Mouse (Mus musculus) ovary, postnatal 36 days (tissue): ENCODE measurements at regions not wholly inside any gene's neighbourhood (a gene's known extent, or its start where the extent isn't known, plus 50 kb on each side); places are given as distances from the start of the nearest gene placed in this dataset.

Experiments used
- DNase-seq: peaks from one replicate; pipeline ENCODE4 v3.0.0; 2022; ENCODE audit warnings: low spot score, mixed read lengths

DNA sequence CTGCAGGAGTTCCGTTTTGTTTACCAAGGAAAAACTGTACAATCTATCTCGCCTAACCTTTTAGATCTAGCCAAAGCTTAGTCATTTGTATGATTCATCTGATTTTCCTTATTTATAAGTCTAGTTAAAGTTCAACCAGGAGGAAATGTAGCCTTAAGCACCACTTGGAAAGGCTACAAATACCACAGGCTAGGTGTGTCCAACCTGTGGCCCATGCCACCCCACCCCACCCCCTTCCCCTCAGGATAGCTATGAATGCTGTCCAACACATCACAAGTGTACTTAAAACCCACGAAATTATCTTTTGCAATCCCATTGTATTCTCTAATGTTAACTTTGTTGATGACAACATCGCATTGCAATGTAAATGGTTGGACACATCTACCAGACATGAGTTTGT lies 102.9 kb upstream of the Klf14 start:
- no peak for DNase-seq

DNA sequence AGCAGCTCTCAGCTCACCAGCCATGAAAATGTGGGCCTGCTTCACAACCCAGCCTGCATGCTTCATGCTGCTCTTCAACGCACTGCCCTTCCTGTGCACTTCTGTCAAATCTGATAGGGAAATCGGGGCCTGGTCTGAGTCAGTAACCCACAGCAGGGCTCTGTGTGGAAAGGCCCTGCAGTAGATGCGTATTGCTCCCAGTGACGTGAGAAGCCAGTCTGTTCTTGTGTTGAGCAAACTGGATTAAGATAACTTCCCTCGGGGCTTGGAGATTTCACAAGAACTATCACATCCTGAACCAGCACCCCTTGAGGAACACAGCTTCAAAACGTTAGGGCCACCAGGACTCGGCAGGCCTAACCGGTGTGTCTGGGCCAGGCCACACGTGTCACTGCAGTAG lies 106.5 kb upstream of the Klf14 start:
- DNase-seq: no peak

DNA sequence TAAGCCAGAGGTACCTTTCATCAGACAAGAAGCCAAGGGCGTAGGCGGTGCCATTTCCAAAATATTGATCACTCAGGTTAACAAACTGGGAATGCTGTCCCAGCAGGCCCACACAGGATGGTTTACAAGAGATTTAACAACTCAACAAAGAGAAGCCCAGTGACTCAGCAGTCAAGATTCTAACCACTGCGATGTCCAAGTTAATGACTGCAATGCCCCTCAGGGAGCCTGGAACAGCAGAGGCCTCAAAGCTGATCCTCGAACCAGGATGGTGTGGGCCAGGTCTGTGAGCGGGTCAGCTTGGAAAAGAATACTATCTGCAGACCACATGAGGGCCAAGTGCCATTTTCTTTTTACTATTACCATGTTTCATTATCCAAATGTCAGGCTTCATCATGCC lies 108.0 kb upstream of the Klf14 start:
- DNase-seq: no peak

DNA sequence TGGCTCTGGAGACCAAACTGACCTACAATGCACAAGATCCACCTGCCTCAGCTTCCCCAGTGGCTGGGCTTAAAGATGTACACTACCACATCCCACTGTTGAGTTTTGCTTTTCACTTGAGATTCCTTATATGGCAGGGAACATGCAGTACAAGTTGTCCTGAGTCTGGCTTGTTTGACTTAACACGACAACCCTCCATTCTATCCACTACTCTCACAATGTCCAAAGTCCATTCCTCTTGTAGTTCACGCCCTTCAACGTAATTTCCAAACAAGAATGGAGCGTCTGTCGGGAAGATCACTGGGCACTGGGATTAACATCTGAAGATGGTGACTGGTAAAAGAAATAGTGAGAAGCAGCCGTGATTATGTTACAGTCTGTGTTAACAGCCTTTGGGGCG lies 108.6 kb upstream of the Klf14 start:
- DNase-seq: no peak

DNA sequence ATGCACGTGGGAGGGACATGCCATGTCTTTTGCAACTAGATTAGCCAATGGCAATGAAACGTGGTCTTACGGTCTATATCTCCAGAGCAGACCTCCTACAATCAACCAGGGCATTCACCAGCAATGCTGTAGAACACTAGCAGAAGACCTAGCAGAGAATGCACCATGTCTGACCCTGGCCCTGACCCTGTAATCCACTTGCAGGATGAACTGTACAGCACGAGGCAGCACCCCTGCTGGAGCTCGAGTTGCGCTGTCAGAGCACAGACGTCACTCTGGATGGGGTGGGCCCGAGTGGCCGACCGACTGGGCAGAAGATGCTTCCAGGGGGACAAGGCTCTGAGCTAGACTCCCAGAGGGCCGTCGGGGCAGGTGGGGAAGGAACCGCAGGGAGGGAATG lies 110.4 kb upstream of the Klf14 start:
- no peak for DNase-seq

DNA sequence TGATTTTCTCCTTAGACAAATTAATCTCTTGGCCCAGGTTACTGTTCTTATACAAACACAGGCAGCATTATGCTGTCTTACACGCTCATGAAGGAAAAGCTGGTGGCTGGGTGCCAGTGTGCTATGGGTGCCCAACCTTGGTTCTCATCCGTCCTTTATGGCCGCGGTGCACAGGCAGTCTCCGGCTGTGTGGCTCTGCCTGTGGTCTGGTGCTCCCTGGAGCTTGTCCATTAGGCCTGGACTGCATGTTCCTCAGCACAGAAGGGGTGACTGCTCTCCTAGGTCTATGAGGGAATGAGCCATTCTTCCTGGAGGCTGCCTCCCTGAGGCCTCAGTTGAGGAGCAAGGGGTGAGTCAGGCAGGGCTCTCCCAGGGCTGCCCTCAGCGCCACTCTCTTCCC lies 111.7 kb upstream of the Klf14 start:
- no peak for DNase-seq

DNA sequence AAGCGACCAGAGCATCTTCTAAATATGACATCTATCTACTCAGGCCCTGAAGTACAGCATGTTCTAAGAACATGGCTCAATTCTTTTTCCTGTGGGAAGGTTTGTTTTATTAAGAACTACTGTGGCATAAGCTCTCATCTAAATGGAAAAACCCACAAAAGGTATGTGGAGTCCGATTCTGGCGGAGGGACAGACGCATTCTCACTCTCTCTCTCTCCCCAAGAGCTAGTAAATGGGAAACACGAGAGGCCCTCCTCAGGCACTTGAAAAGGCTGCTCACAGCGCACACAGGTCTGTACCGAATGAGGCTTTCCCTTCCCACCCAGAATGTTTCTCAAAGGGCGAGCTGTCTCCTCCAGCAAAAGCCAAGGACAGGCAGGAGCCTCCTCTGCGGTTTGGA lies 112.1 kb upstream of the Klf14 start:
- no peak for DNase-seq

DNA sequence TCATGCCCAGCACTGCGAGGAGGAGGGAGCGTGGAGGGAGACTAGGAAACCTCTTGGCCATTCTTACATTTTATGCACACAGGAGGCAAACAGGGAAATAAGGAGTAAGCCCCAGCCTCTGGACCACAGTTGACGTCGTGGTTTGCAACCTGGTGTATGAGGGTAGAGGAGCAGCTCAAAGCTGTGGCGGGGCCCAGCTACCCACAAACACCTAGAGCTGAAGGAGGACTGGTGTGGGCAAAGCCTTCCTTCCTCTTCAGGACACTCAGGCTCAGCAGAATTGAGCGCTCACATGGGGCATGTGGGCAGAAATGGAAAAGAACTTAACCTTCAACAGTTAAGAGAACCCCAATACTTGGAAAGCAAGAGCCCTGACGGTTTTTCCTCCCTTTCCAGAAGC lies 113.2 kb upstream of the Klf14 start:
- no peak for DNase-seq

DNA sequence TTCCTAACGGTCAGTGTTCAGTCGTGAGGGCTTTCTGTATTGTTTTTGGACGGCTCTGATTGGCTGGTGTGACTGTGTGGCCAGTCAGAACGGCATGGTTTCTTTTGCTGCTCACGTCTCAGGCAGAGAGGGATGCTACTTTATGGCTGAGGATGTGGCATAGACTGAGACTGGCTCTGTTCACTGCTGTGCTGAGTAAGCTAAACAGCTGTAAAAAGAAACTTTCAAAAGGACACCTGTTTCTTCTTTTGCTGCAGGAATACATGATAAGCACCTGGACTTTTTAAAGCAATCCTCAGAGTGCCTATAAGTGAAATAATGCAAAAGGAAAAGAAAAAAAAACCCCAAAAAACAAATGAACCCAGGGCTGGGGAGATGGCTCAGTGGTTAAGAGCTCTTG lies 113.7 kb upstream of the Klf14 start:
- no peak for DNase-seq

DNA sequence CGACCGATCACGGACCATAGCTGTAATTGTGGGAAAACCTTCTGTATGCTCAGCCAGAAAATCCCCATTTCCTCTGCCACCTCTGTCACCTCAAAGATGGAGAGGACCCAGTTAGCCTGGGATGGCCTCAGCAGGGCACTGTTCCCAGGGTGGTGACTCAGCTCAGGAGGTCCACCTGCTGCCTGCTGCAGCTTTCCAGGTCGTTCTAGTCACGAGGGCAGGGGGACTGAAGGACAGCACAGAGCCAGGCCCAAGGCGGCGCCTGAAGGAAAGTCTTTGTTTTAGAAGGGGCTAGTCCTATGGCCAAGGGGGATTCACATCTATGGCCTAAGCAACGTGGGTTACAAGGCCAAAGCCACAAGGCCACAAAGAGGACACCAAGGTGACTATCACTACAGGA lies 114.5 kb upstream of the Klf14 start:
- DNase-seq: no peak

DNA sequence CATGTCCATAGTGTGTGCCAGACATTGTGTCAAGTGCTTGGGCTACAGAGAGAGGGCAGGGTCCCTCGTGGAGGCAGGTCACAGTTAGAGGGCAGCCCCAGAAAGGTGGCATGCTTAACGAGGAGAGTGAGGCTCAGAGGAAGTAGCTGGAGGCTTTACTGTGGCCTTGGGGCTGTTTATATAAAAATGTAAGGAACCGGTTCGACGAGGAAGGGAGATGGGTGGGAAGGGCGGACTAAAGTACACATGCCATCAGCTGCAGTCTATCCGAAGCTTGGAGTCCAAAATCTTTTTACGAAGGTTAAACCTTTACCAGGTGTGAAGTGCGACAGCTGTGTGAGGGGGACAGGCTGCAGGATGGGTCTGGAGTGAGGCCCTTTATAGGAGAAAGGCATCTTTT lies 115.5 kb upstream of the Klf14 start:
- no peak for DNase-seq

DNA sequence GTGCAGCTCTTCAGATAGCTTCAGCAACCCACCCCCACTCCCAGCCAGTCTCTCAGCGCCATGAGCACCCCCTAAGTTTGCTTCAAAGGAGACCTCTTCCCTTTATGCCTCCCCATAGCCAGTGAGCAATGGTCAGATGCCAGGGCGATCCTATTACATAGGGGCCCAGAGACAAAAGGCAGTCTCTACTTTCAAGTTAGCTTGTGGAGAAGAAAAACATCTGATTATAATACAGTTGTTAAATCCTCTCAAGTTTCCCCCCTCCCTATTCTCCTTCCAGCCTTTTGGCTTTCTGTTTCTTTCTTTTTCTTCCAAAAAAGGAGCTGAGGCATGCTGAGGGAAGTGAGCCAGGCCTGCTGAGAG lies 116.3 kb upstream of the Klf14 start:
- DNase-seq: no peak

DNA sequence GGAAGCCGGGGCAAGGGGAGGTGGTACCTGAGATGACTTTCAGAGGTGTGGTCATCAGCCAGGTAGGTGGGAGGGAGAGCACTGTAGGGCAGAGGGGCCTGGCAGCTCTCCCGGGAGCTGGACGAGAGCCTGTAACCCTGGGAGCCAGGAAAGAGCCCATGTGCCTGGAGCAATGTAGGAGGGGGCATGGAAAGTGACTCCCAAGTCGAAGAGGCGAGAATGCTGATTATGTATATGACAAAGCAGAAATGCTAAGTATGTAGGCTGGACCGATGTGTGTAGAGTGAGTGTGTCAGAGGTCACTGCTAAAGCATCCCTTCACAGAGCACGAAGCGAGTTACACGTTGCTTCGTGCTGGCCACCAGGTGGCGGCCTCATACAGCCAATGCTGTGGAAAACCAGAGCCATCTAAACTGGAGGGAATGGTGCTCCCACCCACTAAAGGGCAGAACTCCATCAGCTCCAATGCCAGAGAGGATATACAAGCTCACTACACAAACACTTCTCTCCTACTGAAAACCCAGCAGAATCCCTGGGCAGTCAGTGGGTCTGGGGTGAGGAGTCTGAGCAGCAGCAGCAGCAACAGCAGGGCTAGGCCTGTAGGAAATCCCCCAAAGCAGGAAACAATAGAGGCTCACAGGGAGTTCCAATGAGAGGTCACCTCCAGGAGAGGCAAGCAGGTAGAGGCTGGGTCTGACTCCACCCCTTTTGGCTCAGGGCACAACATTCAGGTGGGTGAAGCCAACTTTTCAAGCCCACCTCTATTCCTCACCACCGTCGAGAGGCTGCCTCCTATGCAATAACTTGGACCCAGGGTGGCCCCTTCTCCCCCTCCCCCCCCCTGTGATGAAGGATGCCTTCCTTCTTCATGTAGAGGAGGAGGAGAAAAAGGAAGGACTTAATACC lies 116.9 kb upstream of the Klf14 start:
- DNase-seq: peak; percentile 71

DNA sequence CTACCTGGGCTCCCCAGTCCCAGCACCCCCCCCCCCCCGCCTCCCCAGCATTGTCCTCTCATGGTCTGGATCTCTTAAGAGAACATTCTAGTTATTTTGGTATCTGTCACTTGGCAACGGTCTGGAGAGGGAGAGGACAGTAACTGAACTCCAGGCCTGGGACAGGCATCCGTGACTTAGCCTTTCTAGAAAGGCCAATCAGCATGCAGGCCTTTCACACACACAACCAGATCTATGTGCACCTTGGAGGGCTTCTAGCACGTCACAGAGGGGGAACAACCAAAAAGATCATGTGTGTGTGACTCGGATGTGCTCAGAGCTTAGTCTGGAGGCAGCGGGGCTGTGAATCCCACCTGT lies 117.6 kb upstream of the Klf14 start:
- DNase-seq: no peak

DNA sequence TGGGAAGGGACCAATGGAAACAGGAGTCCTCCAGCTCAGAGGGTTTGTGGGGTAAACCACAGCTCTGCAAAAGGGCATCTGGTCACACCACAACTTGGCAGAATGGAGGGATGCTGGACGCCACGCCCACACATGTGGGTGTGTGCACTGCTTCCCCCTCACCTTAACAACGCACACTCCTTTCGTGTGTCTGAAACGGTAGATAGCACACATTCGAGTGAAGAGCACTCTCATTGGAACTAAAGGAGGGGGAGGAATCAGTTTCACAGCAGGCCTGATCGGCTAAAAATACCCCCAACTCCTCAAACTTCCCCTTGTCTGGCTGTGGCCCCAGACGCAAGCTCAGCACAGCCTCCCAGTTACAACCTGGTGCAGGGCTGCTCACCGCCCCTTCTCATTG lies 118.3 kb upstream of the Klf14 start:
- DNase-seq: no peak

DNA sequence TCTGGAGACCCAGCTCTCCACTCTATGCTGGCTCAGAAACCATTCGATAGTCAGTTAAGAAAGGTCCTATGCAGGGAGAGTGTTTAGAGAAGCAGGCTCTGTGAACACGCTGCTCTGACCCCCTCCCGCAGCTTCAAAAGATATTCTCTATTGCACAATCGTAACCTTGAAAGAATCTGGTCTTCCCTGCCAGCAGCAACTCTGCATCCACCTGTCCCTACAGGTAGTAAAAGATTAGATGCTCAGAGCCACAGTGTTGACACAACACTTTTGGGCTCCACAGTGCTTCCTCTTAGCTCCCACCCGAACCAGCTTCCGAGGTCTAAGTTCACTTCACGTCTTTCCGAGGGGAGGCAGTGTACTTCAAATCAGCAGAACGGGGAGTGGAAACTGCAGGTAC lies 118.9 kb upstream of the Klf14 start:
- DNase-seq: no peak

DNA sequence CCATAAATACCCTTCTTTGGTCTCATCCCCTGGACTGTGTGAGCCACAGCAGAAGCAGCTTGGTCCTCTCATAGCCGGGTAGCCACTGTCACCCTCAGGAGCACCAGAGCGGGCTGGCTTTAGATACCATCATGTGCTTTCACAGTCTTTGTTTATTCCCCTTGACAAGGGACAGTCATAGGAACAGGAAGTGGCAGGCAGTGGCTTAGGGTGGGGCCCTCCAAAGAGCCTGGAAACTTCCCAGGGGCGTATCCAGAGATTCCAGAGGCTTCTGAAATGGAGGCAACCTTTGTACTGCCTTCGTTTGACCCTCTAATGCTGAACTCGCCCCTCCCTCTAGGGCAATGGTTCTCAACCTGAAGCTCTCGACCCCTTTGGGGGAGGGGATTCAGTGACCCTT lies 119.5 kb upstream of the Klf14 start:
- DNase-seq: no peak

DNA sequence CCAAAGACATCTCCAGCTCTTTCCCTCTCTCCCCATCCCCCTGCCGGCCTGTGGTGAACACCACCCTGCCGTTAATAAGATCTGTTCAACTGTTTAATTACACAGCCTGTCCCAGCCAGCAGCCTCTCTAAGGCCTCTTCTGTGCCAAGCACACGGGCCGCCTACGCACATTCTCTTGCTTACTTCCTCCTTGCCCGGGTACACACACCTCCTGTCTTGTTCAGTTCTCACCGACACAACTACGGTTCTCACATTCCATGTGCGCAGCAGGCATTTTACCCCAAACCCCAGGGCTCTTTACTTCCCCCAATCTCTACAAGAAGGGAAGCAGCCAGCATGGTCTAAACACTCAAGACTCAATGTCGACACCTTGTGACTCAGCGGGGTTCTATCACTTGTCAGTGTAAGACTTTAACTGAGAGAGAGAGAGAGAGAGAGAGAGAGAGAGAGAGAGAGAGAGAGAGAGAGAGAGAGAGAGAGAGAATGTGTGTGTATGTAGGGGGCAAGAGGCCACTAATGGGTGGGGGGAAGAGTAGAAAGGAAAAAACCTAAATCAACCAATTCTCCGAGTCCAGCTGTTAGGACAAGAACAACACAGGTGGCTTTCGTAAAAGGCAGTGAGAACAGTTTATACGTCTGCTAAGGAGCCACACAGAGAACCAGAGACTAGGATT lies 120.8 kb upstream of the Klf14 start:
- DNase-seq: no peak

DNA sequence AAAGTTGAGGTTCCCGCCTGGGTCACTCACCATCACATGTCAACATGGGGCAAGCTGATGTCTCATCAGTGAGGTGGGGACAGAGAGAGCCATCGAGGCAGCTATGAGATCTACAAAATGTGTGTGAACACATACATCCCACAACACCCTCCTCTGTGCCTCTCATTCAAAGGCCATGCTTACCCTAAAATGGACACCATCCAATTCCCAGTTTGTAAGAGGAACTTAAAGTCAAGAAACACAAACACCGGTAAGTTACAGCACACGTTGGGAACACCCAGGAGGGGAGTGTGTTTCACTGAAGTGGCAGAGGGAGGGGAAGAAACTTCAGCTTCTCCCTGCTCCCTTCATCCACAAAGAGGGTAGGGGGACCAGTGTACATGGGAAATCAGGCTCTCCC lies 121.4 kb upstream of the Klf14 start:
- no peak for DNase-seq

DNA sequence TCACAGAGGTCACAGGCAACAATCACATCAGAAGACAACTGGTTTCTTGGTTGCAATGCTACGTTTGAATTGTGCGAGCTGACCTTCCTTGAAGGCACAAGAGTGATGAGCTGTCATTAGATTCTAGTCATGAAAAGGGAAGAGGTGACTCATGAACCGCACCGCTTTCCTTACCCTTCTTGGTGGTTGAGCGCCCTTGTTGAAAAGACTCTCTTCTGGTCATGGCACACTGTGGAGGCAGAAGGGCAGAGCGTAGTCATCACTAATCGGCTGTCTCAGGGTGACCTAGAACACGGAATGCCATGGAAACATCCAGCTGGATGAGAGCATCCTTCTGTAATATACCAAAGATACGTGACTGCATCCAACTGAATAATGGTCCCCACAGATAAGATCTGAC lies 121.8 kb upstream of the Klf14 start:
- no peak for DNase-seq

DNA sequence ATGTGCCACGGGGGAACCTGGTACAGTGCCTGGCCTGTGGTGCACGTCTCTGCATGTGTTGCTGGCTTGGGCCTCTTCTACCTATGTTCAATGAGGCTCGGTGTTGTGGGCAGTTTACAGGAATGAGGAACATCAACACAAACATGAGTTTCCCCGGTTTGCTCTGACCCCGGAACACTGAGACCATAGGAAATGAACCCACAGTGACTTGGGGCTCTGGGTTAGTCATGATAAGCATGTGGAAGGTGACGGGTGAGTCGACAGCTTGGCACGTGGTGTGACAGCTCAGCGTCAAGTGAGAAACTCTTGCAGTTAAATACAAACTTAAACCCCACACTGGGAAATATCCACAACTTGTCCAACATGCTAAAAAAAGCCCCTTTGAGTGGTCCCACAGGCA lies 122.4 kb upstream of the Klf14 start:
- no peak for DNase-seq

DNA sequence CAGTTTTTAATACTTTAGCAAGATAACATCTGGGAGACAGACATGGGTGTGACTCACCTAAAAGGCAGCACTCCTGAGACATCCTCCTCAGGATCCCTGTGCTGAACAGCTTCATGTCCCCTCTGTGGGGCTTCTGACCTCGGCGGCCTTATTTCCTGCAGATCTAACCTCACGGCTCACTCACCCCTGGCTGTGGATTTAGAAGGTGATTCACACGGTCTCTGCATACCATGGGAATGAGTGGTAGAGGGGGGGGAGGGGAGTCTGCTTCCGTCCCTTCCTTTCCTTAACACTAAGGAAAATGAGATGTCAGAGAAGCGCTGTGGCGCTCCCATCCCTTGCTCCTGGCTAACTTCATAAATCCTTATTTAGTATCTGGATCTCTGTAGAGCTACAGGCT lies 123.1 kb upstream of the Klf14 start:
- DNase-seq: no peak

DNA sequence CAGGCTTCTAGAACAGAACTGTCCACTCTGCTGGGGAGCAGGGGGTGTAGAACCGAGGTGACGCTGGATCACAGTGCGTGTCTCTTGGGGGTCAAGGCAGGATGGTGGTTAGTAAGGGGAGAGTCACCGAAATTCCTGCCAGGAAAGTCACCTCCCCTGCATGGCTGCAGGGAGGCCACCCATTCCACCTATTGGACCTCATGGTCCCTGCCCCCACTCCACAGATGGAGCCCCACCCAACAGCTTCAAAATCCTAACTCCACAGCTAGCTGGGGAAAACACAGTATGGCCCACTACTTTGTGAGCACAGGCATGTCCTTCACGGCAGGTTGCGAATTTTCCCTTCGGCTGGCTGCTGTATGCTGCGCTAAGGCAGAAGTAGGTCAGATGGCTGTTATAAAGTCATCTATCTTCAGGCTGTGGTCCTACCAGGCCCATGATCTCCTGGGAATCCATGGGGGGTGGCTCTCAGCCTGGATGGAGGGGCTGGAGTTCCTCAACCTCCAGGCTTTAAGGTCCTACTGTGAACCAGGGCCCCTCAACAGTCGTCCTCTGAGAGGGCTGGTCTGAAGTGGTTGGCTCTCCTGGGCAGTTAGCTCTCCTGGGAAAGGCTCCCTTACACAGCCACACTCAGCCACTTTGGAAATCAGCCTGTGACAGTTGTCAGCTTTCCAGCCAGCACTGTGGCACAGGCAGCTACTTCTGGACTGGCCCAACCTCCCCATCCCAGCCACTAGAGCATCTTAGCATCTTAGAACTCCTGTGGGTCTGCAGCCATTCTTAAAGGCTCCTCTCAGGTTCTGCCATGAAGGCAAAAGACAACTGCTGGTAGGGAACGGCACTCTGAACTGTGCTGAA lies 124.0 kb upstream of the Klf14 start:
- no peak for DNase-seq
